Mouse (Mus musculus): ENCODE data around the gene Acsm2.
"Not testable (repeated sequence)": the region's sequence is repeated elsewhere in the genome, so short reads cannot be mapped to it uniquely, and the experiment has no call there.

Acsm2 gene

DNA sequence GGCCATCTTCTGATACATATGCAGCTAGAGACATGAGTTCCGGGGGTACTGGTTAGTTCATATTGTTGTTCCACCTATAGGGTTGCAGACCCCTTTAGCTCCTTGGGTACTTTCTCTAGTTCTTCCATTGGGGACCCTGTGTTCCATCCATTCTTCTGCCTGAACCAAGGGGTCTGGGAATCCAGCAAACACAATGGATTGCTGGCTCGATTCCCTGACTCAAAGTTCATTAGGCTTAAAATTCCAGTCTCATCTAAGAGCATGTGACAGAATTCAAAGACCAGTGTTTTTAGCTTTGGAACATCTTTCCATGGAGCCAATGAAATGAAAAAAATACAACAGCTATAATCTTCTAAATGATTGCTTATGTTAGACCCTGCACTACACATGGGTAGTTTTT lies 8.3 kb downstream of the Acsm2 start:
- not testable (repeated sequence) for DNase-seq (ENCODE audit: low read depth, low spot score)

DNA sequence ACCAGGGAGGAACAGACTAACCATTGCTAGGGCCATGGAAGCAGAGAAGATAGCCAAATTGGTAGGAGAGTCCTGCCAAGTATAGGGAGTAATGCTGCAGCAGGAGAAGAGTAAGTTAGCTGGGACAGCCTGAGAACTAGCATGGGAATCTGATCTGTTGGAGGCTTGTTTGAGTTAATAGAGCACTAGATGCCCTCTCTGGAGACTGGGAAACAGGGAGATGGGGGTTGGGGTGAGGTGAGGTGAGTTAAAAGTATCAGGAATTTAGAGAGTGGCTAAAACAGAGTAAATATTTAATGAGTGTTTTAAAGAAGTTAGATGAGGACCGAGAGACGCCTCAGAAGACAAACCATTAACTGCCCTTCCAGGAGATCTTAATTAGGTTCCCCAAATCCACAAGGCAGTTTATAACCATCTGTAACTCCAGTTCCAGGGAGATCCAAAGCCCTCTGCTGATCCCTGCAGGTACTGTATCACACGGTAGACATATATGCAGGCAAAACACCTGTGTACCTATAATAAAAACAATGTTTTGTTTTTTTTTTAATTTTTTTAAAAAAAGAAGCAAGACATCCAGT lies 40.5 kb downstream of the Acsm2 start:
- no peak for DNase-seq (ENCODE audit: low read depth, low spot score)

DNA sequence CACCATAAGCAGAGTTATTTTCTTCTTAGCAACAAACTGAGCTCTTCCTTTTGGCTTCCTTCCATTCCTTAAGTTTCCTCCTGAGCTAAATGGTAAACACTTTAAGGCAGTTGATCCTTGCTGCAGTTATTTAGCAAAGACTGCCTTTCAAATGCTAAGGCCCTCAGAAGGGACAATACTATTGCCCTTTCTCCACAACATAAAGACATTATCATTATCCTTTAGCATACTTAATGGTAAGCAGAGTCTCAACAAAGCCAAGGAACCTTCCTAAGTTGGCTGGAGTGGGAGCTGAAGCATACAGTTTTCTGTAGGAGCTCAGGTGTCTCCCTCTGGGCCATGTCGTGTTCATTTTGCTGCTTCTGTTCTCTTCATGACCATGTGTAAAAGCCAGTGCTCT lies 41.2 kb downstream of the Acsm2 start:
- DNase-seq (ENCODE audit: low read depth, low spot score): no peak

DNA sequence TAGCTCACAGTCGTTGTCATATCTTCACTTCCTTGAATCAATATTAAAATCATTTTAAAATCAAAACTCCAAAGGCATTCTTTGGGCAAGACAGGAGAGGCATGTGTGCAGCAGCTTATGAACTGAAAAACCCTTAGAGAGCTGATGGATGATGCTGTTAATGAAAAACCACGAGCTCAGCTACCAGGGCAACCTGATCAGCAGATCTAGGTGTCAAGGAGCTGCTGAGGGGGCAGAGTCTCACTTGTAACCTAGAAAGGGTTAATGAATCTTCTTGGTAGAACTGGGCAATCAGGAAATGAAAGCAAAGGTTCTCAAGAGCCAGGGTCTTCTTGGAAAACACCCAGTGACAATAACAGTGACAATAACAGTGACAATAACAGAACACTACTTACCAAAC lies 42.4 kb downstream of the Acsm2 start:
- DNase-seq (ENCODE audit: low read depth, low spot score): no peak

DNA sequence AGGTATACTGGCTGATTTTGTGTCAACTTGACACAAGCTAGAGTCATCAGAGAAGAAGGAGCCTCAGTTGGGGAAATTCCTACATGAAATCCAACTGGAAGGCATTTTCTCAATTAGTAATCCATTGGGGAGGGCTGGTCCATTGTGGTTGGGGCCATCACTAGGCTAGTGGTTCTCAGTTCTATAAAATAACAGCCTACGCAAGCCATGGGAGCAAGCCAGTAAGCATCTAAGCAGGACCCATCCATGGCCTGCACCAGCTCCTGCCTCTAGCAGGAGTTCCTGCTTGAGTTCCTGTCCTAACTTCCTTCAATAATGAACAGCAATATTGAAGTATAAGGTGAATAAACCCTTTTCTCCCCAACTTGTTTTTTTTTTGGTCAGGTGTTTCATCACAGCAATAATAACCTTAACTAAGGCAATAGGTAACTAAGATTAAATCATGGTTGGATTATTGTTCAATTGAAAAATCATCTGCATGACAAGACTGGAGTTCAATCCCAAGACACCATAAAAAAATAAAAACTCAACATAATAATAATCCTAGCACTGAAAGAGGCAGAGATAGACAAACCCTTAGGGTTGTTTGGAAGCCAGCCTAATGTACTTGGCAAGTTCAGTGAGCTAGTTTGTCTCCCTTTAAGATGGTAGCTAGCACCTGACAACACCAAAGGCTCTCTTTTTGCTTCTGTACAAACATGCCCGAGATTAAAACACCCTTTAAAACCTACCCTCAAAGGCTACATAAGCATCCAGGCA lies 47.2 kb downstream of the Acsm2 start:
- DNase-seq (ENCODE audit: low read depth, low spot score): no peak

DNA sequence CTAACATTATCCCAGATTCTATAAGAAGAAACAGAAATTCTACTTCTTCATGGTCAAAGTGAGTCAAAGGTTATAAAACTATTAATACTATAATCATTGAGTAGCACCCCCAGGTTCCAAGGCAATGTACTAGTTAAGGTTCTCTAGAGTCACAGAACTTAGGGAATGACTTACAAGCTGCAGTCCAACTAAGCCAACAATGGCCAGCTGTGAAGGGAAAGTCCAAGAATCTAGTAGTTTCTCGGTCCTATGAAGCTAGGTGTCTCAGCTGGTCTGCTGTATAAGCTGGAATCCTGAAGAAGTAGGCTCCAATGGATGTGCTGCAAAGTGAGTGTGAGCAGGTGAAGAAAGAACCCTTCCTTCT lies 47.8 kb downstream of the Acsm2 start:
- DNase-seq (ENCODE audit: low read depth, low spot score): no peak

DNA sequence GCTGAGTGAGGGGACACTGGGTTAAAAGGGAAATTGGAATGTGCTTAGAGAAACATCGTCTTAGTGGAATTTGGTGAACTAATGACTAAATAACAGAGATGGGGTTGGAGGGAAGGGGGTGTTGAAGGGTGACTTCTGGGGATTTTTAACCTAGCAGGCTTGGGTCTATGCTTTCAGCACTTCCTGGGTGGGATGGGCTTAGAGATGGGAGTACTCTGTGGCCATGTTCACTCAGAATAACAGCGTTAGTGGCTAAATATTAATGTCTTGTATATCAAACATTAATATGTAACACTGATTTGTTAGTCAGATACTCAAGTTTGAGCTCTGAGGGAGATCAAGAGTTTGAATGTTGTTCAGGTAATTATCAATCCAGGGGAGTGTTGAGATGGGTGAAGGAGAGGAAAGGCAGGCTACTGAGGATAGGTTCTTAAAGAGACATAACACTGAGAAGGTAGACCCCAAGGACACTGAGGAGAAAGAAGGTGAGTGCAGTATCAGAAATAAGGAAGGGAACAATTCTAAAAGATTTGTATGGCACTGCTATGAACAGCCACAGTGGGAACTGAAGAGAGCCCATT lies 50.9 kb downstream of the Acsm2 start:
- no peak for DNase-seq (ENCODE audit: low read depth, low spot score)

DNA sequence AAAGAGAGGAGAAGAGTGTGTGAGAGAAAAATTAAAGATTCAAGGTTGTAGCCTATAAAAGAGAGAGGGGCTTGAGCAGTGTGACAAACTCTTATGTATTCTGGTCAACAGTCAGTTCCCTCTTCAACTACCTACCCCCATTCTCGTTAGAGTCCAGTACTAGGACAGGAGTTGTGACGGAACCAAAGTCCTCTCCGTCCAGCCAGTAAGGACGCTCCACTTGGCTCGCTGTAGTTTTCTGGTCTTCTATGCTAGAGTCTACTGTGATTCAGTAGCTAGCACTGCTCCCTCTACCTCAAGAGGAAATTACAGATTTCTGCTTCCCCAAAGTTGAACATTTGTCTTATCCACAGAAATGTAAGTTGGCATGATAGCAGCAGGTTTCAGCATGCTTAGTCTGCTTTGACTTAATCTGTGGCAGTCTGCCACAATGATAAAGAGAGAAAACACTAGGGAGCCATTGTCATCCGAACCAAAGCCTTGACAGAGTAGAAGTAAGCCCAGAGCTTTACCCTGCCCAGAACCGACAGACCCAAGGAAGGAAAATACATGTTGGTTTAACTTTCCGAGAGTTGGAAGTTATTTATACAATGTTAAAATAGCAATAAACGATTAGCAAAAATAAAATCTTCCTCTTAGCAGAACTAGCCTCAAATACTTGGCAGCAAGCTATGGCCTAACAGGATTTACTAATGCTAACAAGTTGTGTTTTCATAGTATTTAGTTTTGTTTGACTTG lies 52.0 kb downstream of the Acsm2 start:
- DNase-seq (ENCODE audit: low read depth, low spot score): no peak

DNA sequence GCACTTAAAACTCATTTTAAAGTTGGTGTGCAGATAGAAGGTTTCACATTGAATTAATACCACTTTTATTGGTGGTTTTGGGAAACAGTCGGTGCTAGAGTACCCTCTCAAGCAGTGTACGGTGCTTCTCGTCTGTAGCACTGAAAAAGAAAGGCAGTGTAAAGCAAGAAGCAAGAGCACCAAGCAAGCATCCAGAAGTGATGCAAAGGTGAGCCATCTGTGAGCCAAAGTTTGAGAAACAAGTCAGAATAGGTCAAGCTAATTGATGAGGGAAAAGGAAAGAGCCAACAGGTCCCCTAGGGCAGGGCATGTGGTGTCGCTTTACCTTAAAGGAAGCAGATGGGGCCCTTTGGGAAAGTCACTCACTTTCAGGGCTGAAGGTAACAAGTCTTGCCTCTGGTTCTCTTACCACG lies 52.5 kb downstream of the Acsm2 start, which contains the start of gene Acsm1:
Acsm1 (plus strand) TSS at position 363 of the 413 bp plus-strand sequence.
- DNase-seq (ENCODE audit: low read depth, low spot score): no peak

DNA sequence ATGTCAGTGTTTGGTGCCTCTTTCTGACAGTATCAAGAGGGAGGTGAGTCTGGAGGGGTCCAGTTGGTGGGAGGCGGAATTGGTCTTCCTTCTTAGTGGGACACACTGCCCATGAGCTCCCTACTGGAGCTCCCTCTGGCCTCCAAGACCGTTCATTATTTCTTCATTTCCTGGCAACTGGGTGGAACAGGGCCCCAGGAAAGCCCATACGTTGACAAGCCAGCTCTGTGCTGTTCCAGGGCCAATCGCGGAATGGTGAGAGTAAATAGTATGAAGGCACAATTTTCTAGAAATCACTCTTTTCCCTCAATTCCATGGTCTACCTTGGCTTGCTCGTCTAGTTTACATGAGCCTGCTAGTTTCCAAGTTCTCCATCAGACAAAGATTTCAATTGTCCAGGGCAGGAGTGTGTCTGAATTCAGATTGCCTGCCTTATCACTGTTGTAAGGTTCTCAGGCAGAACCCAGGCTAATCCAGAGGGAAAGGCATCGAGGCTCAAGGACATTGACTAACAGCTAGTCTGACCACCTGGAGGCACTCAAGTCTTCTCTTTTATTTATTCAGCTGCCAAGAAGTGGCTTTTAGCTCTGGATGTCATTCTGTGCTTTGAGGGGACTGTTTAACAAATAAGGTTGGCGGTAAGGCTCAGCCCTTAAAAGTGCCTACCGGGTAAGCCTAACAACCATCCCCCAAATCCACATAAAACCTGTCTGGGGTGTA lies 53.8 kb downstream of the Acsm2 start:
- peak; percentile 0 for DNase-seq (ENCODE audit: low read depth, low spot score)

DNA sequence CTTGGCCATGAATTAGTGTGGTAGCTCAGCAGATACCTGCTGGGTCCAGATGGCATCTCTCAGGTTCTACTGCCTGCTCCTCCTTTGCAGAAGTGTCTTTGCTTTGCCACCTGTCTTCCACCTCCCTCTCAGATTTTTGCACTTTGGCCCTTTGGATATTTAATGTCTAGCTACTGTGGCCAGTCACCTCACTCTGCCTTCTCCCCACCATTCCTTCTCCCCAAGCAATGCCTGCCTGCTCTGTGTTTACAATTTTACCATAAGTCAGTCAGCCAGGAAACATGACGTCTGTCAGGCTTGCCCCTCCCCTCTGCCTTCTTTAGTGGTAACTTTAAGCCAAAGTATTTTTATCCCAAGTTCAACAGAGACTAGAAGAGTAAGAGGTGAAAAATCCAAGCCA lies 62.4 kb downstream of the Acsm2 start:
- no peak for DNase-seq (ENCODE audit: low read depth, low spot score)

DNA sequence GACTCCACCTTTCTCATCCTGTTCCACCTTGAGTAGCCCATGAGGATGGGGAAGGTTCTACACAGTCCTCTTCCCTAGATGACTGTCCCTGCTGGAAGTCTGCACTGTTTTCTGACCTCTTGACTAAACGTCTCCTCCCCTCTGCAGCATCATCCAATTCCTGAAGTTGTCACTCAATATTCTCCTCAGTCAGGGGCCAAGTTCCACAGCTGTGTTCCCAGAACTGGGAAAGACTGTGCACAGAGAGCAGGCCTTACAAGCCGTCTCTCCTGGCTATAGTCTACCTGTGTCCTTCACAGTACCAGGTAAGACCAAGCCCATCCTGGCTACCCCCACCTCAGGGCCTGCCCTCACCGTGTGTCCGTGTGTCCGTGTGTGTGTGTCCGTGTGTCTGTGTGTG lies 63.5 kb downstream of the Acsm2 start:
- no peak for DNase-seq (ENCODE audit: low read depth, low spot score)

DNA sequence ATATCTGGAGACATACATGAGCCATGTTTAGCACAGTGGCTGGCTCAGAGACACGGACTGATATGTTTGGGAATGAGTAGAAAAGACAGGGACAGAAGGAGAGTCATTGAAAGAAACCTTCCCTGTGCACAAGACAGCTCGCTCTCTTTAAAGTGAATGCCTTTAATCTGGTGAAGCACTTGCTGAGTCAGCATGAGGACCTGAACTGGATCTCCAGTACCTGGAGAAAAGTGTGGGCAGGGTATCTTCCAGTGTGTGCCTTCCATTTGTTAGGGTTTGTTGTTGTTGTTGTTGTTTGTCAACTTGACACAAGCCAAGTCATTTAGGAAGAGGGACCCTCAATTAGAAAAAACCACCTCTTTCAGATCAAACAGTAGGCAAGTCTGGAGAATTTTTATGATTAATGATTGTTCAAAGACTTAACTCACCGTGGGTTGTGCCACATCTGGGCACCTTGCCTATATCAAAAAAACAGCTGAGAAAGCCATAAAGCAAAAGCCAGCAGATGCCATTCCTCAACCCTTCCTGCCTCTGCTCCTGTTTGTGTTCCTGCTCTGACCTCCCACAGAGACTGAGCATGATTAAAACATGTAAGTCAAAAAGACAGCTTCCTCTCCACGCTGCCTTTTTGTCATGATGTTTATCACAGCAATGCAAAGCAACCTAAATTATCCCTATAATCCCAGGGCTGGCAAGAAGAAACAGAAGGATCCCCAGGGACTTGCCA lies 64.2 kb downstream of the Acsm2 start:
- peak; percentile 11 for DNase-seq (ENCODE audit: low read depth, low spot score)

DNA sequence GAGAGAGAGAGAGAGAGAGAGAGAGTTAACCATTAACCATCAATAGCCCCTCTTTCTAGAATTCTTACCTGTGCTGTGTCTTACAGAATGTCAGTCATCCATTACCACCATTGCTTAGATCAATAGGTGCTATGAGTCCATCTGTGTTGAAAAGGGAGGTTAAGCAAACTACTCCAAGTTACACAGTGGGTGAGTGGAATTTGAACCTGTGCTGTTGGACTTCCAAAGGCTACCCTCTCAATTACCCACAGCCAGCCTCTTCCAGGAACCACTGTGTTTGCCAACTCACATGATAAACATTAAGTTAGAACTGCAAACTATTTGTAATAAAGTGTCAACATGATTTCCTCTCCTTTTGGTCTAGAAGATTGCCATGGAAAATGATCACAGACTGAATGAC lies 66.0 kb downstream of the Acsm2 start:
- DNase-seq (ENCODE audit: low read depth, low spot score): no peak

DNA sequence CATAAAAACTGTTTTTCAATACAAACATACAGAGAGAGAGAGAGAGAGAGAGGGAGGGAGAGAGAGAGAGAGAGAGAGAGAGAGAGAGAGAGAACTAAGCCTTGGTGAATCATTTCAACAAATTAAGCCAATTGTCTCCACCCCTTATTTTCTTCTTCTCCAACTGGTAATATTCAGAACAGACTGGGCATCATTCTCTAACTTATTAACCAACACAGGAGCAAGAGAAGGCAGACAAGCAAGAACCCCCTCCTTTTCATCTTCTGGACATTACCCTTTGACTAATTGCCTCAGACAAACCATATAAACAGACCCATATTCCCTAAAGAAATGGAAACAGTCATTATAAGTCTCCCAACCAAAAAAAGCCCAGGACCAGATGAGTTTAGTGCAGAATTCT lies 84.6 kb downstream of the Acsm2 start:
- no peak for DNase-seq (ENCODE audit: low read depth, low spot score)

DNA sequence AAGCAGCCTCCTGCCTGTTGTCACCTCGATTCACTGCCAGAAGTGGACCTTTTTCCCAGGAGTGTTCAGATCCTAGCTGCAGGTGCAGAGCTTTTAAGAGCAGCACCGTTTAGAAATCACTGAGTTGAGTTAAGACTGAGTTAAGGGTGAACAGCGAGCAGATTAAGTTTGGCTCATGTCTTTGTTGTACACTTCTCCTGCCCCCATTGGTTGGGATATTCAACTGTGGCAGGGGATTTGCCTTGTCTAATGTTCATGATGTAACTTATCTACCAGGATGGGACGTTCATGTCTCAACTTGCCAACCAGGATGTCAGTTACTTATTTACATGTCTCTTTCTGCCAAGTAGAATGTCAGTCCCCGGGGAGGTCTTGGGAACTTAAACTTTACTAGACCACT lies 88.2 kb downstream of the Acsm2 start:
- no peak for DNase-seq (ENCODE audit: low read depth, low spot score)

All from mesoderm, embryonic 11.5 days (tissue).